Mouse (Mus musculus) lung, postnatal 14 days (tissue): ENCODE measurements around the gene E130311K13Rik.
A peak's percentile ranks its signal among the peaks of the same experiment; 100 is the strongest.

Source experiments
- DNase-seq: peaks from one replicate; pipeline ENCODE4 v3.0.0; 2021

E130311K13Rik gene

DNA sequence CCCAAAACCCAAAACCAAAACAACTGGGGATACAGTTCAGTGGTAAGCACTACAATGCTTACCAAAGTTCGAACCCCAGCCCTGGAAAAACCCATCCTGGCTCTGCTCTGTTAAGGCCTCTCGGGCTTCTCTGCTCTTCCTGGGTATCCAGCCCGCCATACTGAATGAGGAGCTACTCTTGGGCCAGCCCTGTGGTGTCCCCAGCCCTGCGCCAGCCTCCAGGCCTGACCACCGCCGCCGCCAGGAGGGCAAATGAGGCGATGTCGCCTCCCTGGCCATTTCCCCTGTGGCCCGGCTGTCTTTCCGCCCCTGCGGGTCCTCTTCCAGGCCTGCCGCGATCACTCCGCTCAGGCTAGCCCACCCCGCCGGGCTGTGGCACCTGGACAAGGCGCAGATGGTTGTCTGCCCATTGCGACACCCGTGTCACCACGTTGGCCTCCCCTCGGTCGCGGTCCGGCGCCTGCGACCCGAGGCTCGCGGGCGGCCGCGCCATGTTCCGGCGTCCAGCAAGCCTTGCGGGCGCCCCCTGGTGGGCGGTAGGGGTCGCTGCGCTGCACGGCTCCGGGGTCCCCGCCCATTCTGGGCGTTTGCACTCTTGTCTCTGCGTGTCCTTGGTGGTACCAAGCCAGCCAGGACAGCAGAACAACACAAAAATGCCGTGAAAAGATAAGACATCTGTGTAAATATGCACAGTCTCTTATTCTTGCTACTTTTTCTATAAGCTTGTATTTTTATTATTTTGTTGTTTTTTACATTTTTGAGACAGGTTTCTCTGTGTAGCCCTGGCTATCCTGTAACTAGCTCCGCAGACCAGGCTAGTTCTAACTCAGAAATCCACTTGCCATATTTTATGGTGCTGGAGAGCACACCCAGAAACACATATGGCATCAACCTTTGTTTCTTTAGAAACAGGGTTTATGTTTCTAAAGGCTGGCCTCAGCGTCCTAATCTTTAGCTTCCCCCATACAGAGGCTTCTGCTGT, at the start of gene E130311K13Rik:
TSS of gene E130311K13Rik (minus strand) at position 595 of the 982 bp plus-strand sequence.
- peak; percentile 92 for DNase-seq

DNA sequence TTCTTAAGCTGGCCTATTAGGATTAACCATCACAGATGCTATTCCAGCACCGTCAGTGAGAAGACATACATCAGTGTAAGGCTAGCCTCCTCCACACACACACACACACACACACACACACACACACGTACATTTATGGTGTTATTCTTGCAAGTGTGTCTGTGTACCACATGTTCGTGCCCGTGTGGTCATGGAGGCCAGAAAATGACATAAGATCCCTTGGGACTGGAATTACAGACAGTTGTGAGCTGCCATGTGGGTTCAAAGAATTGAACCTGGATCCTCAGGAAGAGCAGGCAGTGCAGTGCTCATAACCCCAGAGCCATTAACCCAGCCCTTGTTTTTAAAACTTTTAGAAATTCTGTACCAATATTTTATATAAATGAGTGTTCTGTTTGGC, 48.6 kb upstream of the E130311K13Rik start:
- no peak for DNase-seq

- DNase-seq, result peak; percentile 94
These were observed 47.0 kb upstream of the E130311K13Rik start, which contains the start of gene Gmps for GRCm38 (mm10) chr3:63975955-63976908. Gene Gmps (plus strand): TSS chr3:63976106.

DNA sequence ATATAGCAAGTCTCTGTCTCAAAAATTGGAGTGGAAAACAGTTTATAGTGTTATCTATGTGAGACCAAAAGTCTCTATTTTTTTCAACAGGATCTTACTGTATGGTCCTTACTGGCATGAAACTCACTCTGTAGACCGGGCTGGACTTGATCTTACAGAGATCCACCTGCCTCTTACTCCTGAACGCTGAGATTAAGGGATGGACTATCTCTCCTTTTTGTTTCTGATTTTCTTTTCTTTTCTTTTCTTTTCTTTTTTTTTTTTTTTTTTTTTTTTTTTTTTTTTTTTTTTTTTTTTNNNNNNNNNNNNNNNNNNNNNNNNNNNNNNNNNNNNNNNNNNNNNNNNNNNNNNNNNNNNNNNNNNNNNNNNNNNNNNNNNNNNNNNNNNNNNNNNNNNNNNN, 36.7 kb upstream of the E130311K13Rik start:
- no peak for DNase-seq

- no peak for DNase-seq
These were observed 35.6 kb upstream of the E130311K13Rik start for GRCm38 (mm10) chr3:63964922-63965249.

GRCm38 (mm10) chr3:63964100-63964921, 35.0 kb upstream of the E130311K13Rik start, which contains the start of gene Slc33a1:
Gene Slc33a1 (minus strand): TSS chr3:63964768.
- peak; percentile 100 for DNase-seq

- peak; percentile 1 for DNase-seq
These were observed 34.3 kb upstream of the E130311K13Rik start for GRCm38 (mm10) chr3:63963421-63964099.

GRCm38 (mm10) chr3:63949837-63950236, 20.6 kb upstream of the E130311K13Rik start:
- DNase-seq, result no peak

GRCm38 (mm10) chr3:63941204-63941850, 12.1 kb upstream of the E130311K13Rik start:
- DNase-seq, result no peak

DNA sequence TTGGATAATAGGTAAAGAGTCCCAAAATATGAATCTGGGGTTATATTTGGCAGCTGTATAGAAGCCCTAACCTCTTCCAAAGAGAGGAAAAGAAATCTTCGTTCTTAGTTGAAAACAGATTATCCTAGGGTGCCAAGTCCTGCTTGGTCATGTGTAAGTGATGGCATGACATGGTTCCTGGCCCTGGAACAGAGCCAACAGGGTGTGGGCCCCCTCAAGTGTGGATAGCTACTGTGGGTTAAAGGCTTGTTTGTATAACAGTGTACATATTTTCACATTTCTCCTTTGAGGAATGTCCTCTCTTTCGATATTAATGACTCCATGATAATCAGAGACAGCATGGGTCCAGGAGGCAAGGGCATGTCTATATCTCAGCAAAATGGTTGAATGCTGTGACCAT, 9.7 kb upstream of the E130311K13Rik start:
- no peak for DNase-seq

DNA sequence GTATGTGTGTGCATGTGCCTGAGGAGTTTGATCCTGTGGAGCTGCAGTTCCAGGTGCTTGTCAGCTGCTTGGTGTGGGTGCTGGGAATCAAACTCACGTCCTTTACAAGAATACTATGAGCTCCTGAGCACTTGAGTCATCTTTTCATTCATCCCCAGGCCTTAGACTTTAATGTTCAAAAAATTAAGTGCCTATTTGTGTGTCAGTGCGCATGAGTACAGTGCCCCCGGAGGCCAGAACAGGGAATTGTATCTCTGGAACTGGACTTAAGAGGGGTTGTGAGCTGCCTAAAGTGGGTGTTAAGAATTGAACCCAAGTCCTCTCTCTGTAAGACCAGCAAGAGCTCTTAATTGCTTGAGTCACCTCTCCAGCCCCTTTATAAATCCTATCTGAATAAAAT, 9.6 kb downstream of the E130311K13Rik start:
- peak; percentile 25 for DNase-seq

DNA sequence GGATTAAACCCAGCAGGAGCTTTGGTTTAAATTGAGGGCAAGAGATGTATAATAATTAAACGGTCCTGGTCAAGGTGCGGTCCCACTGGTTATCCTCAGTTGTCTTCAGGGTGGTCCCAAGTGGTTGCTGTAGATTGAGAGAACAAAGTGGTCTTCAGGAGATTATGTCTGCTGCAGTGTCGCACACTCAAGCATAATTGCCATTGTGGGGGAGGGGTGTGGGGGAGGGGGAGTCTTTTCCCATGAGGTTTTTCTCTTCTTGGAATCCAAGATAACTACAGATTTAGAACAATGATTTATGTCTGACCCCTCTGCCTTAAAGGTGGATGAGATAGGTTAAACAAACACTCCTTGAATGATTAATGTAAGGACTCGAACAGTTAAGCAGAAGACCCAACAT, 19.0 kb downstream of the E130311K13Rik start:
- no peak for DNase-seq

- DNase-seq, result no peak
These were observed 24.0 kb downstream of the E130311K13Rik start for GRCm38 (mm10) chr3:63905241-63905640.

DNA sequence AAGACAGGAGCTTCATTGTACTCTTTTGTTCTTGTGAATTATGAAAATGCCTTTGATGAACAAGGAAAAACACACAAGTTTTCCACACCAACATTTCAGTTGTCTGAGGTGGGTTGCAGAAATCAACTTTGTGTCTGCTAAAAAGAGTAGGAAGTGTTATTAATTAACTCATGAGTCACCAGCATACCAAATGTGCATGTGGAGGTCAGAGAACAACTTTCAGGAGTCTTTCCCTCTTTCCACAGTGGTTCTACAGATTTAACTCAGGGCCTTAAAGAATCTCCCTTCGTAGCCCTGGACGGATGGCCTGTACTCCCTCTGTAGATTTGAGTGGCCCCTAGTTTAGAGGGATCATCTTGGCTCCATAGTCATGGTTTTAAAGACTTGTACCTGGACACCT, 25.1 kb downstream of the E130311K13Rik start:
- no peak for DNase-seq

- no peak for DNase-seq
These were observed 29.2 kb downstream of the E130311K13Rik start for GRCm38 (mm10) chr3:63900021-63900571.

DNA sequence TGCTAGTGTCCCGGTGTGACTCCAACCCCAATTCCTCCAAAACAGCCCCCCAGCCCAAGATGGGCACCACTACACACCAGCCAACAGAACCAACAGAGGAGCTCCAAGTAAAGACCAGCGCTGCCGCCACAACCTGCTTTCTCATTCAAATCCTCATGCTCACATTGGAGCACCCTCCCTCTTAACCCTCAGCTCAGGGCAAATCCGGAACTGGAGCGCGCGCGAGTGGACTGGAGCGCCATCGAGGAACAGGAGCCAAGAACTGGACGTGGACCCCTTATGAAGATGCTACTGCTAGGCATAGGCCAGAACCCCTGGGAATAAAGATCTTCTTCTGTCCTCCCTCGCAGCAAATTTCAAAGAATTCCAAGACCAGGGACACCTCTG, 30.0 kb downstream of the E130311K13Rik start, which contains the start of gene Plch1:
TSS of gene Plch1 (minus strand) at position 164 of the 387 bp plus-strand sequence.
- DNase-seq, result peak; percentile 36

- DNase-seq, result peak; percentile 77
These were observed 30.5 kb downstream of the E130311K13Rik start for GRCm38 (mm10) chr3:63898581-63899308.

DNA sequence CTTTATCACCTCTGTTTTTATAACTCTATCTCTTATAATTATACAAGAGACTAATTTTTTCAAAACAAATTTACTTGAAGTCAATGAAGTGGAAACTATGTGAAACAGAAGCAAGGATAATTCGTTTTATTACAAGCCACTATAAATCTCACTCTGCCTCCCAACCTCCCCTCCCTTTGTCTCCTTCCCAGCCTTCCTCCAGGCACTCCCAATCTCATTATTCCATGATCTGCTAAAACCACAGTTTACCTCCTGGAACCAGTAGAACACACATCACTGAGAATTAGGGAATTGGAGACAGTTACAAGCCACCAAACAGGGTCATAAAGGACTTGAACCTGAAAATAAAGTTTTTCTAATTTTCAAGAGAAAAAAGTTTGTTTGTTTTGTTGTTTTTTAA, 32.1 kb downstream of the E130311K13Rik start:
- DNase-seq, result no peak

GRCm38 (mm10) chr3:63896303-63896702, 33.0 kb downstream of the E130311K13Rik start:
- DNase-seq, result no peak

DNA sequence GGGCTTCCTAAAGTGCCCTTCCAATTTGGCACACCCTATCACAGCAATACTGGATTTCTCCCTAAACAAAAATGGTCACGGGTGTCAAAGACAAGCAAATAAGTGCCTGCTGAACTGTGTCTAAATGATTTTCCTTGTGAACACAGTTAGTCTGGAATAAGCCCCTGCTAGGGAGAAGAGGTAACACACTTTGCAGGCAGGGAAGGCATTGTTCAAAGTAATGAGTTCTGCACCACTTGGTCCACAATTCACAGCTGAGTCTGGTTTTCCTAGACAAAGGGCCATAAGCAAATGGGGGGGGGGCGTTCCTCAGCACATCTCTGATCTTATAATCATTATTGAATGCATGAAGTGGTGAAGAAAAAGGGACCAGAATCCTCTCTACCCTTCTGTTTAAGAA, 33.5 kb downstream of the E130311K13Rik start:
- no peak for DNase-seq
